Mouse (Mus musculus) myocyte (in vitro differentiated cells): ENCODE results near the gene Cfap97.
"Not testable (repeated sequence)": the region's sequence is repeated elsewhere in the genome, so short reads cannot be mapped to it uniquely, and the experiment has no call there.

Source experiments
- CEBPB ChIP-seq: IDR thresholded peaks from 2 replicates; pipeline ENCODE4 v1.6.1; 2011; ENCODE audit warnings: mild to moderate bottlenecking, moderate library complexity; ENCODE audit not compliant: poor library complexity, insufficient read depth, severe bottlenecking
- MYOD1 ChIP-seq, 3 experiments: IDR thresholded peaks; one replicate each; pipeline ENCODE4 v1.6.1; 2011; ENCODE audit warnings: control low read depth in 2 of 3, low read depth in 2 of 3, mild to moderate bottlenecking in 2 of 3, moderate library complexity in 1 of 3; ENCODE audit not compliant: insufficient read length in 2 of 3, control insufficient read depth in 1 of 3
- POLR2A ChIP-seq: IDR thresholded peaks from one replicate; pipeline ENCODE4 v1.6.1; 2011; ENCODE audit warnings: low read depth, mild to moderate bottlenecking, control low read depth, moderate library complexity; ENCODE audit not compliant: insufficient read length
- POLR2AphosphoS2 ChIP-seq: IDR thresholded peaks from one replicate; pipeline ENCODE4 v1.6.1; 2011; ENCODE audit warnings: low read depth, control low read depth; ENCODE audit not compliant: insufficient read length
- REST ChIP-seq: IDR thresholded peaks from one replicate; pipeline ENCODE4 v1.6.1; 2011; ENCODE audit warnings: mild to moderate bottlenecking, control low read depth, moderate library complexity; ENCODE audit not compliant: insufficient read depth, insufficient read length
- SRF ChIP-seq: IDR thresholded peaks from one replicate; pipeline ENCODE4 v1.6.1; 2011; ENCODE audit warnings: low read depth; ENCODE audit not compliant: control insufficient read depth, insufficient read length
- TCF12 ChIP-seq: IDR thresholded peaks from one replicate; pipeline ENCODE4 v1.6.1; 2011; ENCODE audit warnings: mild to moderate bottlenecking, control low read depth; ENCODE audit not compliant: poor library complexity, insufficient read depth, severe bottlenecking
- TCF3 ChIP-seq: IDR thresholded peaks from one replicate; pipeline ENCODE4 v1.6.1; 2011; ENCODE audit warnings: low read depth, control low read depth; ENCODE audit not compliant: insufficient read length
- USF1 ChIP-seq: IDR thresholded peaks from one replicate; pipeline ENCODE4 v1.6.1; 2011; ENCODE audit warnings: low read depth, mild to moderate bottlenecking, control low read depth, moderate library complexity

- not testable (repeated sequence) for TF ChIP-seq MYOD1 (IDR thresholded peaks at IDR 0.05; ENCODE audit: control insufficient read depth in 1 of 3, insufficient read length in 2 of 3, low read depth in 2 of 3); REST; POLR2A; SRF; TCF12; POLR2AphosphoS2; USF1; CEBPB; TCF3
Measured at GRCm38 (mm10) chr8:46113421-46114170, 38.0 kb upstream of the Cfap97 start.
